Mouse (Mus musculus) heart, postnatal 10 days (tissue): Measurements from ENCODE around the gene Krtap5-4. TPM values are rescaled to one million over a fixed set of nuclear protein-coding genes. Genes with fewer than 3 reads are reported as not detected.
"Not testable (repeated sequence)": the region's sequence is repeated elsewhere in the genome, so short reads cannot be mapped to it uniquely, and the experiment has no call there.

ENCODE experiments used
- DNase-seq, 2 experiments: peaks; one replicate each; pipeline ENCODE4 v3.0.0; 2021
- intact Hi-C: fragments of 180-260 bp; cut with DNase I; formaldehyde crosslinking; loops from one replicate; pipeline ENCODE4 v1.15.1; 2025
- total RNA-seq, 2 experiments: library from RNA; stranded (reverse); gene quantifications; 2 replicates each; pipeline ENCODE4 v1.2.3; 2021

Gene Krtap5-4
- not detected for total RNA-seq

- no peak for DNase-seq
- intact Hi-C loops = no loop called here
These were observed at the start of gene Krtap5-4 for GRCm38 (mm10) chr7:142303249-142303648. Krtap5-4 (plus strand) TSS chr7:142303549.

GRCm38 (mm10) chr7:142255517-142255916, 47.8 kb upstream of the Krtap5-4 start:
- intact Hi-C loops = no loop called here
- peak; percentile 31 to 55 for DNase-seq

DNA sequence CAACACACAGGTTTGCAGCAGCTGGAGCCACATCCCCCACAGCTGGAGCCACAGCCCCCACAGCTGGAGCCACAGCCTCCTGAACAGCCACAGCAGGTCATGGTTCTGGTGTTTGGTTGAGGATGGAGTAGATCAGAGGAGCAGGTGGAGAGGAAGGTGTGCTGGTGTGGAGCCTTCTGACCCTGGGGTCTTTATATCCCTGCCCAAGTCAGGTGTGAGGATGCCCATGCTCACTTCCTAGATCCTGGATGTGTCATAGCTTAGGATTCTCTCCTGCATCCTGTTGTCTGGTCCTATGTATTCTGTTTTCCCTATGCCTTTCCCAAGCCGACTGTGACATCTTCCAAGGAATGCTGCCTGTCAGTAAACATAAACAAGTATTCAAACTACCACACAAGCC, 45.1 kb upstream of the Krtap5-4 start, which contains the start of gene Gm2431:
Gene Gm2431 (minus strand): TSS at position 101 of the 400 bp plus-strand sequence.
- intact Hi-C loops, DNase-seq: not testable (repeated sequence)

- DNase-seq, intact Hi-C loops: not testable (repeated sequence)
These were observed 29.1 kb upstream of the Krtap5-4 start, which contains the start of gene Gm4559 for GRCm38 (mm10) chr7:142274263-142274662. Gm4559 (minus strand) TSS chr7:142274363.

DNA sequence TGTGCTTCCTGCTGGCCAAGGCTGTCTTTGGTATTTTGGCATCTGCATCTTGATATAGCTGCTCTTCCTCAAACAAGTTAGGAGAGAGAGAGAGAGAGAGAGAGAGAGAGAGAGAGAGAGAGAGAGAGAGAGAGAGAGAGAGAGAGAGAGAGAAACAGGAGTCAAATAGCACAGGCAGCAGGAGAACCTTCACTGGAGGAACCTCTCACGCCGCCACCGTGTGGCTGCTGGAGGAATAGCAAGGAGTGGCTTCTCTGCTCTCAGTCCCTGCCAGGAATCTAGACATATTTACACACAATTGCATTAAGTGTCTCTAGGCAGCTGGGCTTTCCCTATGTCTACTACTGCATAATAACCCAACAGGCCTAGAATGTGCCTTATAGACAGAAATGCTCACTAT, 25.2 kb upstream of the Krtap5-4 start:
- DNase-seq = peak; percentile 69 to 83
- intact Hi-C loops = not testable (repeated sequence)

- intact Hi-C loops, DNase-seq: not testable (repeated sequence)
These were observed 24.1 kb upstream of the Krtap5-4 start for GRCm38 (mm10) chr7:142279291-142279690.

- intact Hi-C loops, DNase-seq: not testable (repeated sequence)
These were observed 20.5 kb upstream of the Krtap5-4 start for GRCm38 (mm10) chr7:142282847-142283246.

DNA sequence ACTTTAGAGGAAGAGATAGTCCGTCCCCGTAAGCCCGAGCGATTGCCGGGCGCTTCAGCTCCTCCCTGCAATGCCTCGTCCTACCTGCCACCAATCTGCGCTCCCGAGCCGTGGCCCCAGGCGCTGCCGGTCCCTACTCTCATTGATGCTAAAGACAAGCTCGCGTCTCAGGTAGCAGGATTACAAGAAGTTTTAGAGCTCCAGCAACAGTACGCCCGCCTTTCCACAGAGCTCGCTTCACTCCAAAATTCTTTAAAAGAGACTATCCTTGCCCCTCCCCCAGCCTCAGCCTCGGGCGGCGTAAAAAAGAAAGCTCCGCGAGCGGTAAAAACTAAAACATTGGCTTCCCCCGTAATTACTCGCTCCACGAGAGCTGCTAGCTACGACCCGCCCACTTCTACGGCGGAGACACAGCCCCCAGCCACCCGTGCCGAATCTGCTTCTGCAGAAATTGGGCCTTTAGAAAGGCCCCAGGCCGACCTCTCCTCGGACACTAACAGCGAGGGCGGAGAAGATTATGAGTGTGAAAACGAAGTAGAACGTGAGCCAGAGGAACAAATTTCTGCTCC, 19.2 kb upstream of the Krtap5-4 start:
- DNase-seq = peak; percentile 72 to 79
- intact Hi-C loops = loop anchor here (1.0 kb wide), 1 partner anchor 138 kb away; no protein-coding TSS in a partner anchor

DNA sequence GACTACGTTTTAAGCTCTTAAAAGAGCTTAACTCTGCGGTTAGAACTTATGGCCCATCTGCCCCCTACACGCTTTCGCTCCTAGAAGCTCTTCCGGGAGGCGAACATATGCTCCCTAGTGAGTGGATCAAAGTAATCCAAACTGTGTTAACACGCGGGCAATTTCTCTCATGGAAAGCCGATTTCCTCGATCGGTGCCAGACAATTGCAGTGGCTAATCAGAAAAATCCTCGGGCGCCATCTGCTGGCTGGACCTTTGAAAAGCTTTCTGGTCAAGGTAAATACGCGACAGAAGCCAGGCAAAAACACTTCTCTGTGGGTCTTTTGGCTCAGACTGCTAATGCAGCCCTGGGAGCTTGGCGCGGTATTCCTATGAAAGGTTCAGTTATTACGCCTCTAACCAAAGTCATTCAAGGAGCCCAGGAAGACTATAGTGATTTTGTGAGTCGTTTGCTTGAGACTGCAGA, 18.7 kb upstream of the Krtap5-4 start:
- DNase-seq = peak; percentile 92 to 96
- intact Hi-C loops = loop anchor here (1.0 kb wide), 1 partner anchor 138 kb away; no protein-coding TSS in a partner anchor

GRCm38 (mm10) chr7:142285130-142285835, 18.1 kb upstream of the Krtap5-4 start:
- intact Hi-C loops = no loop called here
- peak; percentile 46 to 64 for DNase-seq

DNA sequence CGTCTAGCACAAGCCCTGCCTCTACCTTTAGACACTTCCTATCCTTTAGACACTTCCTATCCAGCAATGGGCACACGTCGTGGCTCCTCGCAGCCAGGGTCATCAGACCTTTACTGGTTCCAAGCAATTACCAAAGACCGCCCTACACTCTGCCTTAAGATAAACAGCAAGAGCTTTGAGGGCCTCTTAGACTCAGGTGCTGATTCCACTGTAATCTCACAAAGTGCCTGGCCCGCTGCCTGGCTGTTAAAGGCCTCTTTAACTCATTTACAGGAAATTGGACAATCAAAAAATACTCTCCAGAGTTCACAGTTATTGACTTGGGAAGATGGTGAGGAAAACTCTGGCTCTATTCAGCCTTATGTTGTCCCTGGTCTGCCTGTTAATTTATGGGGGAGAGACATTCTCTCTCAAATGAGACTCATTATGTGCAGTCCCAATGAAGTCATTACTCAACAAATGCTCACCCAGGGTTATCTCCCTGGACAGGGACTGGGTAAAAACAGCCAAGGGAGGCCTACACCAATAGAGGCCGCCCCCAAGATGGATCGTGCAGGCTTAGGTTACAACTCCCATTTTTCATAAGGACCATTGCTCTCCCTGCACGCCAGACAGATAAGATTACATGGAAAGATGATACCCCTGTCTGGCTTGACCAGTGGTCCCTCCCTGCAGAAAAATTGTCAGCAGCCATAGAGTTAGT, 17.3 kb upstream of the Krtap5-4 start:
- intact Hi-C loops, DNase-seq: not testable (repeated sequence)

- intact Hi-C loops = not testable (repeated sequence)
- DNase-seq = peak in 1 of 2 experiments; percentile 29
These were observed 9.5 kb upstream of the Krtap5-4 start for GRCm38 (mm10) chr7:142293851-142294250.

GRCm38 (mm10) chr7:142295418-142295817, 7.9 kb upstream of the Krtap5-4 start:
- no peak for DNase-seq
- intact Hi-C loops = no loop called here

GRCm38 (mm10) chr7:142296108-142296507, 7.2 kb upstream of the Krtap5-4 start:
- DNase-seq = peak; percentile 22 to 24
- intact Hi-C loops = not testable (repeated sequence)

- intact Hi-C loops, DNase-seq: not testable (repeated sequence)
These were observed 6.3 kb upstream of the Krtap5-4 start, which contains the start of gene Krtap5-1 for GRCm38 (mm10) chr7:142297018-142297417. Krtap5-1 (minus strand) TSS chr7:142297118.

- DNase-seq, intact Hi-C loops: not testable (repeated sequence)
These were observed 580 bp downstream of the Krtap5-4 start for GRCm38 (mm10) chr7:142303929-142304328.

GRCm38 (mm10) chr7:142314600-142315285, 11.4 kb downstream of the Krtap5-4 start:
- intact Hi-C loops = loop anchor here (5.0 kb wide), 1 partner anchor 183 kb away; the partner anchor contains the start of gene Tnnt3
- DNase-seq = no peak

DNA sequence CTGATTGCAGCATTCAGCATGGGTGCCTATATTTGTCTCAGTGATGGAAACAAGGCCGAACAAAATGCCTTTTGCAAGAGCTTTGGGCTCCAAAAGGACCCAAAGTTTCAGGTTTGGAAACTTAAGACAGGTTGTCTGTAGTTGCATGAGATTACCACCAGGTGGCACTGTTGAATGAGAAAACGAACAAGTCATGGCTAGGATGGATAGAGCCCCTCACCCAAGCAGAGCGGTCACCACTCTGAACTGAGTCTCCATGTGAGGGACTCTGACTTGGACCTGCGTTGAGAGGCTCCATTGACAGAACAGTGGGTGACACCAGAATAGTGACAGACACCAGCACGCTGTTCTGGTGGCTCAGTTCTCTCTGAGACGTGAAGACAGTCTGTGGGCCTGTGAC, 13.2 kb downstream of the Krtap5-4 start:
- intact Hi-C loops = loop anchor here (1.0 to 5.0 kb wide), 4 partner anchors 18 to 265 kb away; partner anchors contain the start of genes Syt8 and Tnnt3
- DNase-seq = peak; percentile 54 to 73

DNA sequence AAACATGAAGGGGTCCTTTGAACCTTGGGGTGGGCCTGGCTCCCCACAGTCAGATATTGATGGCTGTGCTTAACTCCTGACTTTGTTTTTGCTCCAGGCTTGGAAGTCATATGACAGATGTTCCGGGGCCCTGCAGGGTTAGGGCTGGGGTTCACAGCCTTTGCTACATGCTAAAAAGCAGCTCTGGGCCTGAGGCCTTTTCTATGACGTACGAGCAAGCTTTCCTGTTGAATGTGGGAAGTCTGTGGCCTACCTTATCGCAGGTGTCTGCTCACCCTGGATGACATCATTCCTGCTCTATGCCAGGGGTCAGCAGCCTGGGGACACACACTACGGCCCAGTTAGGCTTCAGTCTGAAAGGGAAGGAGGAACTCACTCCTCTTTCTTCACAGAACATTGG, 13.9 kb downstream of the Krtap5-4 start:
- DNase-seq = no peak
- intact Hi-C loops = loop anchor here (1.0 to 5.0 kb wide), 4 partner anchors 18 to 359 kb away; partner anchors contain the start of genes Syt8 and Tnnt3

DNA sequence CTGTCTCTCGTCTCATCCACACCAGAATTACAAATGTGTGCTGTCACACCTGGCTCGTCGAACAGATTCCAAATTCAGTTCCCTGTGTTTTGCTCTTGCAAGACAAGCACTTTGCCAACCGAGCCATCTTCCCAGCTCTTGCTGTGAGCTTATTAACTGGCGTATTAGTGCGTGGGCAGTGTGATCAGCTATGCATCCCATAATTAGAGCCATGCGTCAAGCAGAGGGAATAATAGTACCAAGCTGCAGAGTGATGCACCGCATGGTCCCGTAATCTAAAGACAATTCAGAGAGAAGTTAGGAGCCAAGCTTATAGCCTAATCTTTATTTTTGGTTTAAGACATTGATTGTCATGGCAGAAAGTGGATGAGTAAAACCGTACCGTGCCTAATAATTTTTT, 15.8 kb downstream of the Krtap5-4 start:
- no peak for DNase-seq
- intact Hi-C loops = loop anchor here (5.0 kb wide), 1 partner anchor 178 kb away; the partner anchor contains the start of gene Tnnt3
